Mouse (Mus musculus) lung, postnatal 0 days (tissue): ENCODE measurements at regions not wholly inside any gene's neighbourhood (a gene's known extent, or its start where the extent isn't known, plus 50 kb on each side); places are given as distances from the start of the nearest gene placed in this dataset.

ENCODE experiments used
- CTCF ChIP-seq: IDR thresholded peaks from 2 replicates; pipeline ENCODE4 v1.5.1; 2016; ENCODE audit warnings: antibody characterized with exemption, mild to moderate bottlenecking
- EP300 ChIP-seq: IDR thresholded peaks from 2 replicates; pipeline ENCODE4 v1.6.1; 2016; ENCODE audit warnings: antibody characterized with exemption, mild to moderate bottlenecking, control low read depth

GRCm38 (mm10) chr1:149327171-149327570 lies 633.9 kb downstream of the Pla2g4a start:
- TF ChIP-seq CTCF (no peak), EP300 (no peak)
